Mouse (Mus musculus) frontal cortex, postnatal 10 days (tissue): Measurements from ENCODE around the gene Isy1.

Experiments
- DNase-seq, 2 experiments: peaks; one replicate each; pipeline ENCODE4 v3.0.0; 2022; ENCODE audit warnings: low spot score in 2 of 2, mixed read lengths in 1 of 2

Isy1 gene

GRCm38 (mm10) chr6:87838551-87839197 lies at the start of gene Isy1:
Gene Isy1 (minus strand): TSS chr6:87838798.
- DNase-seq, result peak; percentile 93 to 94

DNA sequence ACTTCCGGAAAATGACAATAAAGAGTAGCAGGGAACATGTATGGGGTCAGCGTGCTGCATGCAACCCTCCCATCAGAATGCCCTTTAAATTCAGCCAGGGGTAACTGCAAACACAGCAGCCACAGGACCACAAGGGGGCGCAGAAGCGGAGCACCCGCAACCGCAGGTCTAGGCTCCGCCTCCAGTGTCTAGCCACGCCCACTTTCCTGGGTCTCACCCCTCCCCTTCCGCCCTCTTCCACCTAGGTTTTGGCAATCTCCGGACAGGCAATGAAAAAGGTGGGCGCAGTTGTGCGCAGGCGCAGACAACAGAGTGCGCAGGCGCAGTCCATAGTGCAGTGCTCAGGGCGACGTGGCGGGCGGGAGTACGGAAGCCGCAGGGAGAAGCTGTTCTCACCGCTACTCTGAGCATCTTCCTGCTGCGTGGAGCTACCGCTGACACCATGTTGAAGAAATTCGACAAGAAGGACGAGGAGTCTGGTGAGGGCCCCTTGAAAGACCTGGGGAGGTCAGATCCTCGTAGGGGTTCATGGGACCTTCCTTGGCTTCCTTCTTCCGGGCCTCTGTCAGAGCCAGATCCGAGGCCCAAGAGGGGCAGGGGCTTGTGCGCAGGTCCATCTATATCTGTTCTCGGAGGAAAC lies 49.1 kb upstream of the Isy1 start, which contains the start of gene Copg1:
Copg1 (plus strand) TSS at position 221 of the 640 bp plus-strand sequence.
- DNase-seq, result peak; percentile 98 to 100

DNA sequence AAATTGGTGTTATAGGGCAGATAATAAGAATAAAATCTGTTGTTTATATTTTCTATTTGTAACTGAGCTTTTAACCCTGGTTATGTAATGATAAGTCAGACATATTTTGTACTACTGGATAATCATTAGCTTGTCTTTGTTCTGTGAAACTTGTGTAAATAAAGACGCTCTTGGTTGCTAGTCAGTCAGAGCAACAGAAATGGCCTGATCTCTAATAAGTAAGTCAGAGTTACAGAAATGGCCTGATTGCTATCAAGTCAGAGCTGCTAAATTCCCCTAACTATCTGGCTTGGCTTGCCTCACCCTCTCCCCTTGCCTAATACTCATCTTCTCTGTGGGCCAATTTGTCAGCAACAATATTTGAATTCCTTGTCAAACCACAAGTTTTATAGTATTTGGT lies 48.1 kb upstream of the Isy1 start:
- no peak for DNase-seq

DNA sequence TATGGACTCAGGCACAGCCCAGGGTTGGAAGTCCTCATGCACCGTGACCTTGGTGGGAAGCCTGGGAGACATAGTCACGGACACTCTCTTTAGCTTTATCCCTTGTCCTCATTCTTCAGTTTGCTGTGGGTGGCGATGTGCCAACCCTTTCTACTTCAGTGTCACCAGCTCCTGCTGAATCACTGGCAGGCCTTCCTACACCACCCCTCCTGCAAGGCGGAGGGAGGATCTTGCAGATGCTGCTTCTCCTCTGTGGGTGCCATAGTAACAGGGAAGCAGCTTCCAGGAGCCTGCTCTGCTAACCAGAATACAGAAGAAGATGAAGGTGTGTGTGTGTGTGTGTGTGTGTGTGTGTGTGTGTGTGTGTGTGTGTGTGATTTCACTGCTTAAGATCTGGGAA lies 44.2 kb upstream of the Isy1 start:
- peak; percentile 74 to 92 for DNase-seq

DNA sequence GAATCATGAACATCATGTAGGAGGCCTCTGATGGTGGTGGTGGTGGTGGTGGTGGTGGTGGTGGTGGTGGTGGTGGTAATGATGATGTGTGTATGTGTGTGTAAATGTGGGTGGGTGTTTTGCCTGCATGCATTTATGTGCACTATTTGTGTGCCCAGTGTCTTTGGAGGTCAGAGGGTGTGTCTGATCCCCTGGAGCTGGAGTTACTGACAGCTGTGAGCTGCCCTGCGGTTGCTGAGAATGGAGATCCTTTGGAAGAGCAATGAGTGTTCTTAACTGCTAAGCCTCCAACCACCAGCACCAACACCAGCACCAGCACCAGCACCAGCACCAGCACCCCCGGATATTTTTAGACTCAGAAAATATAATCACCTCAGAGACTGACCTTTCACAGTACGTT lies 43.6 kb upstream of the Isy1 start:
- no peak for DNase-seq

GRCm38 (mm10) chr6:87879628-87880027 lies 41.0 kb upstream of the Isy1 start:
- no peak for DNase-seq

DNA sequence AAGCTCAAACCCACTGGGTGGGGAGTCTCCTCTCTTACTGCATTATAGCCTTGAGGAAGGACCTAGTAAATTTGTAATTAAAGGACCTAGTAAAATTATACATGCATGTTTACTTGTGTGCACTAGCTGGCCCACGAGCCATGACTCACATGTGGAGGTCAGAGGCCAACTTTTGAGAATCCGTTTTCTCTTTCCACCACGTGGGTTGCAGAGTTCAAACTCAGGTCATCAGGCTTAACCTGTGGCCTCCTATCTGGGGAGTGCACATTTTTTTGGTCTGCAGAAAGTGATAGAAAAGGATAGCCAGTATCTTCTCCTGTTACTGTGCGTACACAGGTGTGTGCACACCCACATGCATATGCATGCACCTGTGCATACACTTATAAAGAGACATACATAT lies 40.4 kb upstream of the Isy1 start:
- no peak for DNase-seq

DNA sequence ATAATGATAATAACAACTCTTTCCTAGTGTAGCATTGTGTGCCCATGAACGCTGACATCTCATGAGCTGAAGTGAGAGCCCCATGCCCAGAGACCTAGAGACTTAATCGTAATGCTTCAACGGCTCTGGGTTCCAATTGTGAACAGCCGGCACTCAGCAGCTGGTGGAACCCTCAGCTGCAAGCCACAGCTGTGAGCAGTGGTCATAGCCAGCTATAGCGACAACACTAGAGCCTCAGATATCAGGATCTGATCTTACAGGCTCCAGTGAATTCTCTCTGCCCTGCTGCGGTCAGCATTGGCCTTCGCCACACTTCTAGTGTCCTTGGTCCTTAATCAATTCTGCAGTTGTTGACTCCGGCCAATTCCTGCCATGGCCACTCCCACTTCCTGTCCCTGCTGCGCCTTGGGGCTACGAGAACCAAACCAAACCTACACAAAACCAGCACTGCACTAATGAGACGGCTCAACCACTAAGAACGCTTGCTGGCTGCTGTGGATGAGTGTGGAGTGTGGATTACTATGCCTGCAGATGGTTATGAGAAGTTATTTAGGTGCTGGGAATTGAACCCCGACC lies 37.6 kb upstream of the Isy1 start:
- DNase-seq, result no peak

DNA sequence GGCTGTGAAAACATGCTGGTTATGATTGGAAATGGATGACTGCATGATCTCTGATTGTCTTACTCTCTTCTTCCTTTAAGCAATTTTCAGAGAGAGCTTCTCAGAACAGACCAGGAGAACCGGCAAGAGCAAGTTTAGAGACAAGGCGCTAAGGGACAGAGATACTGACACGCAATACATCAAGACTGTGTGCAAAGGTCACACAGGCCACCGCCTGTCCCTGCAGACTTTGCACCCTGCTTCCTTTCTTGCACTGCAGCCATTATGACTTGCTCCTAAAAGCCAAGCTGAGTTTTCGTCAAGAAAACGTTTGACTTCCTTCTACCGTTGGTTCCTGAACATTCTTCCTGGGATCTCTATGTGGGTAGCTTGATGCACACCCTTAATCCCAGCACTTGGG lies 37.0 kb upstream of the Isy1 start:
- no peak for DNase-seq

- no peak for DNase-seq
Measured at GRCm38 (mm10) chr6:87875083-87875482, 36.5 kb upstream of the Isy1 start.

DNA sequence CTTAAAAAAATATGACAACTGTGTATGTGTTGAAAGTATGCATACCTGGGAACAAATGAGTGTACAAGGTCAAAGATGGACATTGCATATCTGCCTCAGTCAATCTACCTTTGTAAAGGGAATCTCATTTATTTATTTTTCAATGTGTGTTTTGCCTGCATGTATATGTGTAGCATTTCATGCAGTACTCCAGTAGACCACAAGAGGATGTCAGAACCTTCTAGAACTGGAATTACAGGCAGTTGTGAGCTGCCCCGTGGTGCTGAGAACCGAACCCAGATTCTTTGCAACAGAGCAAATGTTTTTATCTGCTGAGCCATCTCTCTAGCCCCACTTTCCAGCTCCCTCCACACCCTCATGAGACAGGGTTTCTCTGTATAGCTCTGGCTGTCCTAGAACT lies 35.4 kb upstream of the Isy1 start:
- no peak for DNase-seq

DNA sequence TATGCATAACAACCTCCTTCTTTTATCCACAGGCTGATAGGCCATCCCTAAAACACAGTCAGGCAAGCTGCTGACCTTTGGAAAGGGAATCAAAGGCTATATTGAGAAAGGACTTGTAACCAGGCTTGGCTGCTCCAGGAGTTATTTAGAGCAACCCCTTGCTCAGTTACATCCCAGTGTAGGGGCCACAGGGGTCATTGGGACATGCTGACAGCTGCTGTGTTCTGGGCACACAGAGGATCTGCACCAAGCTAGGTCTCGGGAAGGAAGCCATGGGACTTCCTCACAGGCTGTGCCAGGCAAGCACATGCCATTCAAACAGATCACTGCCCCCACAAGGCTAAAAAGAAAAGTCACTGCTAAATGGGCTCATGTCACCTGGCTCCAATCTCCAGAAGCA lies 34.5 kb upstream of the Isy1 start:
- DNase-seq, result no peak

DNA sequence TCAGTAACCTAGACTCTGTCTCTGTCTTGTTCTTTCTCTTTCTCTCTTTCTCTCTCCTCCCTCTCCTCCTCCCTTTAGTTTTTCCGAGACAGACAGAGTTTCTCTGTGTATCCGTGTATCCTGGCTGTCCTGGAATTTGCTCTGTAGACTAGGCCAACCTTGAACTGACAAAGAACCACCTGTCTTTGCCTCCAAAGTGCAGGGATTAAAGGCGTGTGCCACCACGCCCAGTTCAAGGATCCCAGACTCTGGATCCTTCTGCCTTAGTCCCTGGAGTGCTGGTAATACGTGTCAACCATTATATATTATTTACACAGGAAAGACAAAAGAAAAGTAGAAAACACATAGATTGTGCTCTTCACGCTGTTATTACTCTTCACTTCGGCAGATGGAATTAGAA lies 32.6 kb upstream of the Isy1 start:
- DNase-seq, result no peak

DNA sequence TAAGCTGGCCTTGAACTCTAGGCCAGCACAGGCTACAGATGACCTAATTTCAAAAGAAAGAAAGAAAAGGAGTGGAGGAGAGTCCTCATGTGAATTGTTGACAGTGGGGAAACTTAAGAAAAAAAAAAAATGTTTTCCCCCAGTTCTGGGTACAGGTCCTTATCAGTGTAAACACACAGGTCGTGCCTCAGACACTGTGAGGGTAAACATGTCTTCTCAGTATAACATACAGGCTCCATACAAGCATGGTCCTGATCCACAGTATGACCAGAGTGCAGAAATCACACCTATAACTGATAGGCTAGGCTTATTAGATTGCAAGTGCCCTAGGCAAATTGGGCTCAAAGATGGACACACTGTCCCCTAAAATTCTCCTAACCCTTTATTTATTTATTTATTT lies 31.8 kb upstream of the Isy1 start:
- DNase-seq, result no peak

GRCm38 (mm10) chr6:87868871-87869506 lies 30.4 kb upstream of the Isy1 start:
- no peak for DNase-seq

GRCm38 (mm10) chr6:87867256-87867655 lies 28.7 kb upstream of the Isy1 start:
- DNase-seq, result no peak

- DNase-seq, result no peak
Measured at GRCm38 (mm10) chr6:87866211-87866610, 27.6 kb upstream of the Isy1 start.

- DNase-seq, result no peak
Measured at GRCm38 (mm10) chr6:87857071-87857470, 18.5 kb upstream of the Isy1 start.

GRCm38 (mm10) chr6:87853446-87853845 lies 14.8 kb upstream of the Isy1 start:
- no peak for DNase-seq

GRCm38 (mm10) chr6:87851871-87852270 lies 13.3 kb upstream of the Isy1 start:
- no peak for DNase-seq

- DNase-seq, result peak; percentile 95 to 97
Measured at GRCm38 (mm10) chr6:87850900-87851614, 12.5 kb upstream of the Isy1 start, which contains the start of gene Cnbp. Gene Cnbp (minus strand): TSS chr6:87851106.
